35 mouse cellular contexts compared by ENCODE assay signal in the genomic region with DNA sequence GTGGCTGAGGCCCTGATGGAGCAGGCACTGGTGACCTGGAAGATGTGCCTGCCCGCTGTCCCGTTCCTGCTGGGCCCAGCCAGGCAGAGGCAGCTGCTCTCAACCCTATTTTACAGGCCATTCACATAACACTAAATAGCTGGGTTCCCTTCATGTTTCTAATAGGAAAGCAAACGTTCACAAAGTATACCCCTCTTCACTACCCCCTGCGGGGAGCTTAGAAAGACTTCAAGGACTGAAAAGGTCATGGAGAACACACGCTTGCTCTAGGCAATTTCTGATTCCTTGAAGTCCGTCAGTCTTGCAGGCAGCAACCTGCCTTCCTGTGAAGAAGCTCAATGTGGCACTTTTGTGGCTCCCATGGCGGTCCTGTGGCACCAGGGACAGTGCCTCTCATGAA. TPM values are rescaled to one million over a fixed set of nuclear protein-coding genes. Genes with fewer than 3 reads are reported as not detected.
DNase-seq lines count a peak whose midpoint lies in the region; ATAC-seq lines count a peak whose summit lies in the region.
"Had no signal": no experiment of that assay in that cellular context is flagged by ENCODE, and none has a peak within 500 bp of the region (broad histone marks: within the 10 kb centered on the region; RNA-seq: fewer than 3 reads in every experiment).

No protein-coding gene starts in this region.

- no peaks in the 10 kb centered on the region for H3K9me3 ChIP-seq in midbrain, embryonic 11.5 days (ENCODE audit: control insufficient read depth, low read length)
- H3K9me3 ChIP-seq in midbrain, embryonic 16.5 days (replicated peaks; ENCODE audit: control insufficient read depth, low read length, poor library complexity, severe bottlenecking): no peaks in the 10 kb centered on the region
- H3K9me3 ChIP-seq in midbrain, embryonic 14.5 days (ENCODE audit: control insufficient read depth, low read length): no peaks in the 10 kb centered on the region
- H3K9me3 ChIP-seq: forebrain, embryonic 15.5 days; heart, embryonic 10.5 days; heart, embryonic 15.5 days; hindbrain, embryonic 12.5 days; intestine, embryonic 15.5 days; neural tube, embryonic 13.5 days had no signal

- intact Hi-C loops in gastrocnemius, postnatal 36 days (cut with DNase I): no loop called here

- H3K4me2 ChIP-seq in midbrain, embryonic 11.5 days: no peak overlapping the region
- H3K4me2 ChIP-seq in midbrain, embryonic 16.5 days (ENCODE audit: low read length): no peak overlapping the region
- H3K4me2 ChIP-seq in midbrain, embryonic 14.5 days (ENCODE audit: low read length): no peak overlapping the region
- H3K4me2 ChIP-seq: forebrain, embryonic 15.5 days; heart, embryonic 15.5 days; hindbrain, embryonic 12.5 days; intestine, embryonic 15.5 days; neural tube, embryonic 13.5 days had no signal

- no peaks in the 10 kb centered on the region for H3K27me3 ChIP-seq in midbrain, embryonic 11.5 days (ENCODE audit: control insufficient read depth, insufficient read depth, low read length)
- no peaks in the 10 kb centered on the region for H3K27me3 ChIP-seq in midbrain, embryonic 16.5 days (ENCODE audit: control insufficient read depth, insufficient read depth, low read depth, low read length)
- no peaks in the 10 kb centered on the region for H3K27me3 ChIP-seq in midbrain, embryonic 14.5 days (ENCODE audit: control insufficient read depth, insufficient read depth, low read length)
- H3K27me3 ChIP-seq: forebrain, embryonic 15.5 days; heart, embryonic 15.5 days; hindbrain, embryonic 12.5 days; intestine, embryonic 15.5 days; neural tube, embryonic 13.5 days; Patski had no signal

- no peak overlapping the region for H3K4me3 ChIP-seq in midbrain, embryonic 11.5 days (ENCODE audit: low read depth, low read length)
- no peak overlapping the region for H3K4me3 ChIP-seq in midbrain, embryonic 16.5 days (ENCODE audit: low read depth, low read length)
- no peak overlapping the region for H3K4me3 ChIP-seq in midbrain, embryonic 14.5 days (replicated peaks; ENCODE audit: low read depth, low read length)
- H3K4me3 ChIP-seq: erythroblast, embryonic 14.5 days; forebrain, embryonic 15.5 days; heart, embryonic 10.5 days; heart, embryonic 15.5 days; hindbrain, embryonic 12.5 days; intestine, embryonic 15.5 days; neural tube, embryonic 13.5 days had no signal

- 54% methylated on average over 7 of the region's 7 CpGs for WGBS in midbrain, embryonic 11.5 days
- WGBS in midbrain, embryonic 16.5 days: 43% methylated on average over 7 of the region's 7 CpGs
- WGBS in midbrain, embryonic 14.5 days: 55% methylated on average over 7 of the region's 7 CpGs

- no peaks in the 10 kb centered on the region for H3K36me3 ChIP-seq in midbrain, embryonic 11.5 days (ENCODE audit: control insufficient read depth, insufficient read depth, low read length)
- peaks cover 9% of the 10 kb centered on the region for H3K36me3 ChIP-seq in midbrain, embryonic 16.5 days (ENCODE audit: control insufficient read depth, insufficient read depth, low read length)
- H3K36me3 ChIP-seq in midbrain, embryonic 14.5 days (ENCODE audit: control insufficient read depth, insufficient read depth, low read length): 0 out of 2 replicates have a peak, but pooled peaks cover 7% of the 10 kb centered on the region
- H3K36me3 ChIP-seq: forebrain, embryonic 15.5 days had no signal

- DNase-seq in embryo, embryonic 11 days: peak; percentile 11
- no peak for DNase-seq in embryo, embryonic 10 days (ENCODE audit: low spot score)
- DNase-seq in midbrain, embryonic 11.5 days (ENCODE audit: low spot score, missing footprints): peak; percentile 87
- peak; percentile 60 for DNase-seq in midbrain, embryonic 14.5 days
- DNase-seq in gastrocnemius, postnatal 36 days: no peak
- no peak for DNase-seq in heart, postnatal 4 days
- DNase-seq: adrenal gland, adult 2 months; adrenal gland, postnatal 36 days; cerebellum, adult 2 months; cerebellum, postnatal 14 days; gastrocnemius, postnatal 10 days; heart, adult 11 months; kidney, adult 2 months; kidney, postnatal 4 days; layer of hippocampus, postnatal 36 days; liver; lung, adult 2 months; lung, postnatal 10 days; right cerebral cortex, postnatal 14 days; thymus, postnatal 4 days had no signal

- no peak overlapping the region for H3K27ac ChIP-seq in midbrain, embryonic 11.5 days (ENCODE audit: low read depth, low read length)
- no peak overlapping the region for H3K27ac ChIP-seq in midbrain, embryonic 16.5 days (ENCODE audit: low read length)
- 0 out of 2 replicates have a peak overlapping the region, but pooled peaks have one; percentile 8 for H3K27ac ChIP-seq in midbrain, embryonic 14.5 days (replicated peaks; ENCODE audit: low read depth, low read length)
- H3K27ac ChIP-seq: forebrain, embryonic 15.5 days; heart, embryonic 10.5 days; heart, embryonic 15.5 days; hindbrain, embryonic 12.5 days; hindbrain, postnatal 0 days; intestine, embryonic 15.5 days; kidney, postnatal 0 days; liver, embryonic 14.5 days; neural tube, embryonic 13.5 days had no signal

- H3K9ac ChIP-seq in midbrain, embryonic 11.5 days (ENCODE audit: low read length): no peak overlapping the region
- H3K9ac ChIP-seq in midbrain, embryonic 16.5 days (ENCODE audit: low read depth, low read length): no peak overlapping the region
- H3K9ac ChIP-seq in midbrain, embryonic 14.5 days (replicated peaks; ENCODE audit: low read length): no peak overlapping the region
- H3K9ac ChIP-seq: forebrain, embryonic 15.5 days; heart, embryonic 15.5 days; hindbrain, embryonic 12.5 days; intestine, embryonic 15.5 days; liver, embryonic 14.5 days; neural tube, embryonic 13.5 days had no signal

- H3K4me1 ChIP-seq in midbrain, embryonic 11.5 days (ENCODE audit: control insufficient read depth, insufficient read depth, low read length): peaks cover 4% of the 10 kb centered on the region; the same call in 1 of the 2 replicates
- peaks cover 6% of the 10 kb centered on the region; the same call in 1 of the 2 replicates for H3K4me1 ChIP-seq in midbrain, embryonic 16.5 days (ENCODE audit: control insufficient read depth, insufficient read depth, low read length)
- no peaks in the 10 kb centered on the region; the same call in 1 of the 2 replicates for H3K4me1 ChIP-seq in midbrain, embryonic 14.5 days (ENCODE audit: control insufficient read depth, insufficient read depth, low read length)
- H3K4me1 ChIP-seq: hindbrain, embryonic 12.5 days had no signal

- ATAC-seq in midbrain, embryonic 11.5 days (ENCODE audit: low FRiP score): no peak
- ATAC-seq in midbrain, embryonic 16.5 days: no peak
- no peak for ATAC-seq in midbrain, embryonic 14.5 days (ENCODE audit: low FRiP score, low TSS enrichment)
- ATAC-seq: forebrain, embryonic 15.5 days; hindbrain, postnatal 0 days; intestine, embryonic 15.5 days; Patski had no signal

RNA-seq across cellular contexts. Expression of gene Cd101, which starts 12.6 kb away (rescaled TPM):
- polyA plus RNA-seq in midbrain, embryonic 11.5 days (2014; fragmentation: Nextera tagmentation; extraction: Ambion mirVana): not detected in 2 replicates
- polyA plus RNA-seq in midbrain, embryonic 16.5 days (2015; fragmentation: Nextera tagmentation; extraction: Ambion mirVana): not detected in 2 replicates
- not detected in 2 replicates for polyA plus RNA-seq in midbrain, embryonic 14.5 days (2014; fragmentation: Nextera tagmentation; extraction: Ambion mirVana)
- under 1 TPM in 1 of 2 experiments, not detected in 1; 0.15 TPM for total RNA-seq in gastrocnemius, postnatal 36 days (2021)
- total RNA-seq in heart, postnatal 4 days (2021): 1 to 10 TPM in 1 of 2 experiments, under 1 TPM in 1; 0.74 to 1.0 TPM
- total RNA-seq: MEL had no signal
- polyA plus RNA-seq: erythroblast, embryonic 14.5 days; hindbrain, embryonic 12.5 days; kidney, postnatal 0 days; Patski; stomach, embryonic 14.5 days; testis, adult 2 months had no signal

Comparison
In these comparisons a context has a peak if more than half of its experiments do, and no peak if none do; other contexts are left out.
1. DNase-seq: peak in embryo, embryonic 11 days (single experiment), midbrain, embryonic 11.5 days (single experiment) and midbrain, embryonic 14.5 days (single experiment); none in embryo, embryonic 10 days (single experiment), gastrocnemius, postnatal 36 days (0 of 2) and heart, postnatal 4 days (single experiment).